Mouse (Mus musculus) lung, postnatal 0 days (tissue): Measurements from ENCODE around the gene Cox17. TPM values are rescaled to one million over a fixed set of nuclear protein-coding genes. Genes with fewer than 3 reads are reported as not detected.

Experiments
- ATAC-seq: fragments of 200-750 bp; cut with Nextera tagmentation; 2 replicates; pipeline ENCODE4 v1.8.0; 2017; ENCODE audit warnings: moderate library complexity
- DNase-seq: peaks from one replicate; pipeline ENCODE4 v3.0.0-alpha.2; 2016; ENCODE audit warnings: low spot score
- H3K27ac ChIP-seq: fragments of 300-500 bp; sonication (generic); 2 replicates; pipeline ENCODE4 v1.5.1; 2014; ENCODE audit warnings: antibody characterized with exemption, mild to moderate bottlenecking, low read length, mixed read lengths
- H3K27me3 ChIP-seq: fragments of 300-500 bp; sonication (generic); replicated peaks from 2 replicates; pipeline ENCODE4 v1.6.1; 2014; ENCODE audit warnings: low read length, mixed read lengths; ENCODE audit not compliant: insufficient read depth
- H3K36me3 ChIP-seq: fragments of 300-500 bp; sonication (generic); 2 replicates; pipeline ENCODE4 v1.6.1; 2014; ENCODE audit warnings: low read length, mixed read lengths; ENCODE audit not compliant: insufficient read depth
- H3K4me1 ChIP-seq: fragments of 300-500 bp; sonication (generic); 2 replicates; pipeline ENCODE4 v1.6.1; 2014; ENCODE audit warnings: antibody characterized with exemption, low read depth, low read length, mixed read lengths; ENCODE audit not compliant: insufficient read depth
- H3K4me2 ChIP-seq: fragments of 300-500 bp; sonication (generic); replicated peaks from 2 replicates; pipeline ENCODE4 v1.6.1; 2014; ENCODE audit warnings: low read depth, mild to moderate bottlenecking, low read length, moderate library complexity, mixed read lengths
- H3K4me3 ChIP-seq: fragments of 300-500 bp; sonication (generic); 2 replicates; pipeline ENCODE4 v1.5.1; 2014; ENCODE audit warnings: low read depth, low read length
- H3K9ac ChIP-seq: fragments of 300-500 bp; sonication (generic); replicated peaks from 2 replicates; pipeline ENCODE4 v1.6.1; 2014; ENCODE audit warnings: low read depth, mild to moderate bottlenecking
- H3K9me3 ChIP-seq: fragments of 300-500 bp; sonication (generic); 2 replicates; pipeline ENCODE4 v1.6.1; 2016; ENCODE audit warnings: low read length, mixed read lengths
- CTCF ChIP-seq: IDR thresholded peaks from 2 replicates; pipeline ENCODE4 v1.5.1; 2016; ENCODE audit warnings: antibody characterized with exemption, mild to moderate bottlenecking
- EP300 ChIP-seq: IDR thresholded peaks from 2 replicates; pipeline ENCODE4 v1.6.1; 2016; ENCODE audit warnings: antibody characterized with exemption, mild to moderate bottlenecking, control low read depth
- WGBS: fragments of 180-500 bp; shearing (Covaris S2); extraction: QIAGEN DNeasy Blood & Tissue Kit; methylation state at CpG from one replicate; pipeline ENCODE4 v1.1.7; 2014; 5-methylcytosine and 5-hydroxymethylcytosine counted together
- polyA plus RNA-seq: library from polyadenylated mRNA; unstranded; fragments of >200 nt; fragmentation: Nextera tagmentation; extraction: Ambion mirVana; gene quantifications from 2 replicates; pipeline ENCODE4 v1.2.1, GENCODE M21; 2015

Gene Cox17
- polyA plus RNA-seq, 1 experiment from 2014 or later: 205 TPM

DNA sequence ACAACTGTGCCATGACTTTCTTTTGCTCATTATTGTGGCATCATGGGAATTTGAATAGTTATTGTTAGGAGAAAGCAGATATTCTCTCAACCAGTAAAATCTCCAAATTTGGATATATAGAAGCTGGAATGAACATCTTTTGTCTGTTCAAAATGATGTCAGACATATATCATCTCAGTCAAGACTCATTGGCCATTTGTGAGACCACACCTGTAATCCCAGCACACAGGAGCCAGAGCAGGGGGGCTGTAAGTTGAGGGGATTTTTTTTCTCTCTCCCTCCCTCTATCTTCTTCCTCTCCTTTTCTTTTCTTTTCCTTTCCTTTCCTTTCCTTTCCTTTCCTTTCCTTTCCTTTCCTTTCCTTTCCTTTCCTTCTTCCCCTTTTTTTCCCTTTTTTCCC lies 6.1 kb downstream of the Cox17 start:
- Histone ChIP-seq H3K36me3 (no peaks in the 10 kb centered on the region), H3K4me2 (no peak overlapping the region), H3K9ac (no peak overlapping the region), H3K4me1 (peaks cover under 1% of the 10 kb centered on the region; the same call in 1 of the 2 replicates), H3K9me3 (no peaks in the 10 kb centered on the region), H3K27ac (no peak overlapping the region), H3K4me3 (no peak overlapping the region), H3K27me3 (no peaks in the 10 kb centered on the region)
- no peak for ATAC-seq
- TF ChIP-seq CTCF (no peak), EP300 (no peak)
- DNase-seq: no peak

DNA sequence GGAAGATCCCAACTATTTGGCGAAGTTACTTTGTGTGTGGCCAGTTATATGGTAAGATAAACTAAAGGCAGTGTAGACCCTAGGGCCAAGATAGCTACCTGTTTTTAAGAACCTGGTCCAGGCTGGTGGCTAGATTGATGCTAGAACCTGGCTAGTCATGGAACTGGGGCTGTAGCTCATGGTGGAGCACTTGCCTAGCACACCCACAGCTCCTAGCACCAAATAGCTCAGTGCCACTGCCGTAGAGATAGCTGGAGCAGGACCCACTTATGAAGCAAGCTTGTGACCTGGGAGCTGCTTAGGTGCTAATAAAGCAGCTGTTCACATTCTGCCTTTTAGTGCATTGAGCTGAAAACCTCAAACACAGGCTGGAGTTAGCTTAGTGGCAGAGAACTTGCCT lies 6.9 kb downstream of the Cox17 start:
- no peaks in the 10 kb centered on the region for H3K4me1 ChIP-seq
- no peak overlapping the region for H3K27ac ChIP-seq
- no peaks in the 10 kb centered on the region for H3K27me3 ChIP-seq
- H3K36me3 ChIP-seq: no peaks in the 10 kb centered on the region
- ATAC-seq (no peak), DNase-seq (no peak)
- TF ChIP-seq CTCF: no peak
- no peak overlapping the region for H3K9ac ChIP-seq
- H3K9me3 ChIP-seq: no peaks in the 10 kb centered on the region
- 93% methylated on average over 2 of the region's 2 CpGs for WGBS
- H3K4me3 ChIP-seq: no peak overlapping the region
- no peak overlapping the region for H3K4me2 ChIP-seq

DNA sequence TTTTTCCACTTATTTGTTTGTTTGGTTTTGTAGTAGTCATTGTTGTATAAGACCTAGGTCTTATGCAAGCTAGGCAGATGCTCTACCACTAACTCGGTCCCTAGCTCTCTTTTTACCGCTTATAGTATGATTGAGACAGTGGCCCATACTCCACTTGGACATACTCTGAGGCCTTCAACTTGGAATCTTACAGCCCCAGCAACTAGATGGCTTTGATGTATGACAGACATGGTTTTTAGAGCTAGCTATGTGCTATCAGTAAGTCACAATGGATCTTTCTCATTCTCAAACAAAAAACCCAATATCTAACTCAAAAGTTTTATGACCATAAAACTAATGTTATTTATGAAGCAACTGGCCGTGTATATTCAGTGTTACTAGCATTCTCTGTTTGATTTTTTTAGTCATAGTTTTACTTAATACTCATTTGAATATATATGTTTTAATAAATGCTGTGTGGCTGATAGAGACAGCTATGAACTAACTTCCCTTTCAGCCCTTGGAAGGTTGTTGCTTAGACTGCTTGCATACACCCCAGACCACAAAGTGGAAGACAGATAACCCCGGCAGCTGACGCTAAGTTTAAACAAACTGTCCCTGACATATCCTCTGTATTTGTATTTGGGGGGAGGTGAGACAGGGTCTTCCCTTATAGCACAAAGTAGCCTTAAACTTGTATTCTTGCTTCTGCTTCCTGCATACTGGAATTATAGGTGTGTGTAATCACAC lies 7.6 kb downstream of the Cox17 start:
- Histone ChIP-seq H3K9ac (no peak overlapping the region), H3K4me2 (no peak overlapping the region), H3K4me1 (no peaks in the 10 kb centered on the region), H3K9me3 (no peaks in the 10 kb centered on the region), H3K4me3 (no peak overlapping the region), H3K27ac (no peak overlapping the region), H3K27me3 (no peaks in the 10 kb centered on the region), H3K36me3 (no peaks in the 10 kb centered on the region)
- 54% methylated on average over 5 of the region's 5 CpGs for whole genome bisulfite sequencing
- TF ChIP-seq EP300: no peak
- TF ChIP-seq CTCF: no peak
- no peak for DNase-seq
- ATAC-seq: no peak

DNA sequence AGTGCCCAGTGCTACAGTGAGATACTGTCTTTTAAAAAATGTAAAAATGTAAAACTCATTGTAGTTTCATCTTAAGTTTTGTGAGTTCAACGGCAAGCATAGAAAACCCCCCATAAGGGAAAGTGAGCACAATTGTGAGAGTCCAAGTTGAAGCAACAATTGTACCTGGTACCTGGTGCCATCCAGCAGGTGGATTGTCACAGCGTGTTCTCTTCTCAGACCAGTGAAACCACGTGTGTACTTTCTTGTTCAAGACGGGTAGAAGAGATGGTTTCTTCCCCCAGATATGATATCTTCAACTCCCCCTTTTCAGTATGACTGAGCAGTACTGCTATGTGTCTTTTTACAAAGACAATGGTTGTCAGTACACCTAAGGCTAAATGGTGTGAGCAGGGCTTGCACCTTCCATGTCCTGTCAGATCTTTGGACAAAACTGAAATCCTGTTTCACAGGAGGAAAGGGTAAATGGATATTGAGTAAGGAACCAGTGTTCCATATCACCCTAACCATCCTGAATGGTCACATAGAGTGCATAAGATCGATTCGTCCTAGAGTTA lies 11.5 kb downstream of the Cox17 start:
- no peak overlapping the region for H3K4me2 ChIP-seq
- H3K27me3 ChIP-seq: no peaks in the 10 kb centered on the region
- peaks cover 13% of the 10 kb centered on the region; the same call in 1 of the 2 replicates for H3K4me1 ChIP-seq
- ATAC-seq (no peak), DNase-seq (no peak)
- no peak overlapping the region for H3K4me3 ChIP-seq
- no peak overlapping the region for H3K9ac ChIP-seq
- no peaks in the 10 kb centered on the region for H3K9me3 ChIP-seq
- 88% methylated on average over 6 of the region's 6 CpGs for WGBS
- H3K27ac ChIP-seq: no peak overlapping the region
- TF ChIP-seq CTCF: no peak
- TF ChIP-seq EP300: no peak
- H3K36me3 ChIP-seq: no peaks in the 10 kb centered on the region

DNA sequence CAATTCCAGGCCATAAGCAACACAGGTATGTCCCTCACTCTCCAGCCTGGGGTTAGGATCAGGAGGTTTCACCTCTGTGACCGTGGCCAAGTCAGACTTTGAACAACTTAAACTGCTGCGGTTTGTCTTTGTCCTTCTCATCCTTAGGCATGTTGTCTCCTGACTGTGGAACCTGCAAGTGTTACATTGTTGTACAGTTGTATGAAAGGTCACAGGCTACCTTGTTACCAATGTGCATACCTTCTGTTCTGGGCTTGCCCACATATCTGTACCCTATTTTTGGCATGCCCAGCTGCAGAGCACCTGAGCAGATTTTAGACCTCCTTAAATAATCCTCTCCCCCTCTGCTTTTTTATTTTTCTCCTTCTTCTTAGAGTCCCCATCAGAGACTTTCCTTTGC lies 12.4 kb downstream of the Cox17 start:
- ATAC-seq (no peak), DNase-seq (no peak)
- TF ChIP-seq EP300 (no peak), CTCF (no peak)
- H3K4me1 ChIP-seq: peaks cover 13% of the 10 kb centered on the region; the same call in 1 of the 2 replicates
- H3K27ac ChIP-seq: no peak overlapping the region
- no peaks in the 10 kb centered on the region for H3K9me3 ChIP-seq
- H3K9ac ChIP-seq: no peak overlapping the region
- no peaks in the 10 kb centered on the region for H3K27me3 ChIP-seq
- H3K4me2 ChIP-seq: no peak overlapping the region
- H3K4me3 ChIP-seq: no peak overlapping the region
- WGBS: 85% methylated on average over 2 of the region's 2 CpGs
- no peaks in the 10 kb centered on the region for H3K36me3 ChIP-seq

DNA sequence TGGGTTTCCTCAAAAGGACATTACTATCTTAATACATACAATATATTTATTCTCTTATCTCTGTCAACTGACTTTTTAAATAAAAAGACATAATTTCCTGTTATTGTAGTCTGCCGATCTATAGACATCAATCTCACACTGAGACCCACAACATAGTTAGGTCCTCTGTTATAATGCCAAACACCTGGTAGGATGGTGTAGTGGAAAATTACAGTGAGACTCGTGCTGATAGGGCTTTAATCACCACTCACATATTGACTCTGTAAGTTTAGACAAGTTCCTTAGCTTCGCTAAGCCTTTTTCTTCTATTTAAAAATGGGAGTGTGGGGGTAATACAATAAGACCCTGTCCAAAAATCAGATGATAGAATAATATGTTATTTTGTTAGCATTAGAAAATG lies 13.1 kb downstream of the Cox17 start:
- ATAC-seq: no peak
- Histone ChIP-seq H3K9me3 (no peaks in the 10 kb centered on the region), H3K27me3 (no peaks in the 10 kb centered on the region), H3K4me1 (peaks cover 13% of the 10 kb centered on the region; the same call in 1 of the 2 replicates), H3K36me3 (no peaks in the 10 kb centered on the region), H3K27ac (no peak overlapping the region), H3K9ac (no peak overlapping the region), H3K4me3 (no peak overlapping the region), H3K4me2 (no peak overlapping the region)
- no peak for DNase-seq
- TF ChIP-seq EP300: no peak
- WGBS: 49% methylated on average over 3 of the region's 3 CpGs
